Mouse (Mus musculus) liver, embryonic 12.5 days (tissue): ENCODE data around the gene Tdrd9. TPM values are rescaled to one million over a fixed set of nuclear protein-coding genes. Genes with fewer than 3 reads are reported as not detected.

Source experiments
- ATAC-seq: fragments of 200-750 bp; cut with Nextera tagmentation; 2 replicates; pipeline ENCODE4 v1.8.0; 2017; ENCODE audit warnings: moderate number of reproducible peaks, mild to moderate bottlenecking, moderate library complexity
- H3K27ac ChIP-seq: fragments of 300-500 bp; sonication (generic); 2 replicates; pipeline ENCODE4 v1.5.1; 2016; ENCODE audit warnings: mild to moderate bottlenecking
- H3K27me3 ChIP-seq: fragments of 300-500 bp; sonication (generic); replicated peaks from 2 replicates; pipeline ENCODE4 v1.6.1; 2016; ENCODE audit warnings: mild to moderate bottlenecking, moderate library complexity
- H3K36me3 ChIP-seq: fragments of 300-500 bp; sonication (generic); 2 replicates; pipeline ENCODE4 v1.6.1; 2016; ENCODE audit warnings: mild to moderate bottlenecking, moderate library complexity
- H3K4me1 ChIP-seq: fragments of 300-500 bp; sonication (generic); 2 replicates; pipeline ENCODE4 v1.6.1; 2016
- H3K4me2 ChIP-seq: fragments of 300-500 bp; sonication (generic); 2 replicates; pipeline ENCODE4 v1.6.1; 2016; ENCODE audit warnings: mild to moderate bottlenecking, moderate library complexity
- H3K4me3 ChIP-seq: fragments of 300-500 bp; sonication (generic); 2 replicates; pipeline ENCODE4 v1.5.1; 2016; ENCODE audit warnings: mild to moderate bottlenecking, moderate library complexity
- H3K9ac ChIP-seq: fragments of 300-500 bp; sonication (generic); 2 replicates; pipeline ENCODE4 v1.6.1; 2016; ENCODE audit warnings: mild to moderate bottlenecking, moderate library complexity
- H3K9me3 ChIP-seq: fragments of 300-500 bp; sonication (generic); replicated peaks from 2 replicates; pipeline ENCODE4 v1.6.1; 2016; ENCODE audit warnings: mild to moderate bottlenecking, moderate library complexity
- WGBS: fragments of 180-500 bp; shearing (Covaris S2); methylation state at CpG from one replicate; pipeline ENCODE4 v1.1.7; 2016; ENCODE audit not compliant: insufficient replicate concordance; 5-methylcytosine and 5-hydroxymethylcytosine counted together
- polyA plus RNA-seq: library from polyadenylated mRNA; unstranded; fragments of >200 nt; fragmentation: Nextera tagmentation; extraction: Ambion mirVana; gene quantifications from 2 replicates; pipeline ENCODE4 v1.2.1, GENCODE M21; 2016

The Tdrd9 gene
- polyA plus RNA-seq, 1 experiment from 2014 or later, result 0.04 TPM

DNA sequence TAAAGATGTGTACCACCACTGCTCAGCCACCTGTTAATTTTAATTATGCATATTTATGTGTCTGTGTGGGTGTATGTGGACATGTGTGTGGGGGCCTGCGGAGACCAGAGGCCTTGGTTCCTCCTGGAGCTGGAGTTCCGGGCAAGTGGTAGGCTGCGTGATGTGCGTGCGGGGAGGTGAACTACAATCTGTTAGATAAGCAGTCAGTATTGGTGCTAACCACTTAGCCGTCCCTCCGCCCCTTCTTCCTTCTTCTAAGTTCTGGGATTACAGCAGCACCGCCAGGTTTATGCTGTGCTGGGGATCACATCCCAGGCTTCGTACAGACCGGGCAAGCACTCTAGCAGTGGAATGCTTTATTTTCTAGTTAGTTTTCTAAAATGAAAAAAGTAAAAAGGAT, 67.1 kb downstream of the Tdrd9 start:
- WGBS, result 88% methylated on average over 10 of the region's 10 CpGs
- no peaks in the 10 kb centered on the region for H3K36me3 ChIP-seq
- no peak overlapping the region for H3K9ac ChIP-seq
- H3K4me3 ChIP-seq, result no peak overlapping the region
- H3K4me1 ChIP-seq, result no peaks in the 10 kb centered on the region
- no peak overlapping the region for H3K4me2 ChIP-seq
- no peaks in the 10 kb centered on the region; the same call in 1 of the 2 replicates for H3K9me3 ChIP-seq
- ATAC-seq, result no peak
- H3K27ac ChIP-seq, result no peak overlapping the region
- 0 out of 2 replicates have a peak, but pooled peaks cover 2% of the 10 kb centered on the region for H3K27me3 ChIP-seq

DNA sequence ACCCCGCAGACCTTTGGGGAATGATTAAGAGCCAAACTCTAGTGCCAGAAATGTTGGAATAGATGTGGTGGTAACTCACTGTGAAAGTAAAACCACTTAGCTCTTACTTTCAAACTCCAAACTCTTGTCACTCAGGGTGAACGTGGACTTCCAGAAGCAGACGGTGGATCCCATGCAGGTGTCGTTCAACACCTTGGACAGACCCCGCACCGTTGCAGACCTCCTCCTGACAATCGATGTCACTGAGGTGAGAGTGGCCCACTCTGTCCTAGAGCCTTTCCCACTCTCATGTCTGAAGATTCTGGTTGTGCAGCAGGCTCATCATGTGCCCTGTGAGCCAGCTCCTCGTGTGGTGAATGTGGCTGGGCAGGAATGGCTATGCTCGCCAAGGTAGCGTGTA, 67.8 kb downstream of the Tdrd9 start:
- no peaks in the 10 kb centered on the region for H3K36me3 ChIP-seq
- H3K4me3 ChIP-seq, result no peak overlapping the region
- H3K27me3 ChIP-seq, result 0 out of 2 replicates have a peak, but pooled peaks cover 2% of the 10 kb centered on the region
- 83% methylated on average over 10 of the region's 10 CpGs for WGBS
- H3K4me2 ChIP-seq, result no peak overlapping the region
- no peak for ATAC-seq
- H3K9me3 ChIP-seq, result no peaks in the 10 kb centered on the region; the same call in 1 of the 2 replicates
- H3K27ac ChIP-seq, result no peak overlapping the region
- H3K9ac ChIP-seq, result no peak overlapping the region
- no peaks in the 10 kb centered on the region for H3K4me1 ChIP-seq

DNA sequence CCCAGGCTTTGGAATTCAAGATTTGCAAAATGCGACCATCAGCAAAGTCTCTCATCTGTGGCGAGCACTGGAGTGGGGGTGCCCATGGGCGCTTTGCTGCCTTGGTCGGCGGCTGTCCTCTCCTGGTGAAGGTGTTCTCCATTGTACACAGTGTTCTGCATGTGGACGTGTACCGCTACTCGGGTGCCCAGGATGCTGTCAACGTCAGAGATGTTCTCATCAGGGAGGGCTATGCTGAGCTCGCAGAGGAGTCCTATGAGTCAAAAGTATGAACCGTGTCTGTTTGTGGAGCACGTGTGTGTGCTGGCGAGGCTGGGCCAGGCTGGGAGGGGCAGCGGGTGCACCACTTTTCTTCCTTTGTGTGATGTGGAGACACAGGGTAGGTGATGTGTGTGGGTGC, 71.3 kb downstream of the Tdrd9 start:
- ATAC-seq, result no peak

DNA sequence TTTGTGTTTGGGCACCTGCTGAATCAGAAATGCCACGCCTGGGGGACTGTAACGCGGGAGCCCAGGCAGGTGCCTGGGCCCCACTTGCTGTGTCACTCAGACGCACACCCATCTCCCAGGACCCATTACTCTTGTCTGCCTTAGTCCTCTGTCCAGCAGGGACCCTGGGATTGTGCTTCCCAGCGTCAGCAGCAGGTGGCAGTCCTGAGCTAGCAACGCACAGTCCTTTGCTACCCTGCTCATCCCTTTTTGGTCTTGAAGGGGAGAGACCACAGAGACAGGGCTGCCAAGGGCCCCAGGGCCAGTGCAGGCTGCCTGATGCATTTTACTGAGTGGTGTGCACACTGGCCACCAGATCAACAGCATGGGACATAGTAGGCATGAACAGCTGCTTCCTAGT, 106.3 kb downstream of the Tdrd9 start:
- Histone ChIP-seq H3K4me3 (no peak overlapping the region), H3K4me1 (no peaks in the 10 kb centered on the region), H3K9ac (no peak overlapping the region), H3K36me3 (no peaks in the 10 kb centered on the region), H3K27ac (no peak overlapping the region), H3K9me3 (no peaks in the 10 kb centered on the region), H3K4me2 (no peak overlapping the region), H3K27me3 (0 out of 2 replicates have a peak, but pooled peaks cover 8% of the 10 kb centered on the region)
- ATAC-seq, result peak; percentile 37; the same call in 1 of the 2 replicates
- 8% methylated on average over 6 of the region's 6 CpGs for WGBS

More for the DNA sequence above, 71.3 kb downstream of the Tdrd9 start:
- H3K27me3 ChIP-seq, result no peaks in the 10 kb centered on the region
- 74% methylated on average over 14 of the region's 14 CpGs for WGBS
- H3K4me3 ChIP-seq, result no peak overlapping the region
- no peak overlapping the region for H3K9ac ChIP-seq
- no peak overlapping the region for H3K27ac ChIP-seq
- no peaks in the 10 kb centered on the region for H3K36me3 ChIP-seq
- no peaks in the 10 kb centered on the region; the same call in 1 of the 2 replicates for H3K9me3 ChIP-seq
- no peaks in the 10 kb centered on the region for H3K4me1 ChIP-seq
- H3K4me2 ChIP-seq, result no peak overlapping the region

DNA sequence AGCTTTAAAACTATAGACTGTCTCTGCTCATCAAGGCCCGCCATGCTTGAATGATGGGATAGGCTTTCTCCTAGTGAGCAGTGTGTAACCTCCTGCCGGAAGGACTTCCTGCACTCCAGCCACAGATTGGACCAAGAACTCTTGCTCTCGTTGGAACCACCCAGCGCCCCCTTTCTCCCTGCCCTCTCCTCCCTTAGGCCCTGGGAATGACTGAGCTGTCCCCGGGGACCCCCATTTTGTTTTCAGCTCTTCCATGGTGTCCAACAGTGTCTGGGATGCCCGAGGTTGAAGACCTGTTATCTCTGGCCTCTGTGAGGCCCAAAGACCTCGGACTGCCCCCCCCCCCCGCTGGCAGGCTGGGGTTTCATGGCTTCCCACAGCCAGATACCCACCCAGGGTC, 108.6 kb downstream of the Tdrd9 start:
- 61% methylated on average over 8 of the region's 8 CpGs for WGBS
- no peak for ATAC-seq
- H3K9ac ChIP-seq, result no peak overlapping the region
- no peaks in the 10 kb centered on the region for H3K36me3 ChIP-seq
- H3K27me3 ChIP-seq, result 0 out of 2 replicates have a peak, but pooled peaks cover 8% of the 10 kb centered on the region
- no peak overlapping the region for H3K4me3 ChIP-seq
- H3K9me3 ChIP-seq, result no peaks in the 10 kb centered on the region
- H3K27ac ChIP-seq, result no peak overlapping the region
- no peaks in the 10 kb centered on the region for H3K4me1 ChIP-seq
- no peak overlapping the region for H3K4me2 ChIP-seq

DNA sequence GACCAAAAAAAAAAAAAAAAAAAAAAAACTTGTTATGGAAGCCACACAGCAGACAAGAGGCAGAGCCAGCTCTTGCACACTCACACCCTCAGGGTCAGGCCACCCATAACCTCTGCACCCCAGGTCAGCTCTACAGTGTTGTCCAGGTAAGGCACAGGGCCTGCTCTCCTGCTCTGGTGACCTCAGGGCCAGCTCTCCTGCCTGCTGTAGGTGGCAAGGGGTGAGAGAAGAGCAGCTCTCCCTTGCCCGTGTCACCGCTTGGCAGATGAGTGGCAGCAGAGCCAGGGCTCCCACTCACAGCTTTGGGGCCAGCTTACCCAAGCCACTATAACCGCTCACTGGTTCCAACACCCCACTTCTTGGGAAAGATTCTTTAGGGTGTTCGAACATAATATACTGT, 109.6 kb downstream of the Tdrd9 start:
- no peaks in the 10 kb centered on the region for H3K9me3 ChIP-seq
- no peak overlapping the region for H3K27ac ChIP-seq

DNA sequence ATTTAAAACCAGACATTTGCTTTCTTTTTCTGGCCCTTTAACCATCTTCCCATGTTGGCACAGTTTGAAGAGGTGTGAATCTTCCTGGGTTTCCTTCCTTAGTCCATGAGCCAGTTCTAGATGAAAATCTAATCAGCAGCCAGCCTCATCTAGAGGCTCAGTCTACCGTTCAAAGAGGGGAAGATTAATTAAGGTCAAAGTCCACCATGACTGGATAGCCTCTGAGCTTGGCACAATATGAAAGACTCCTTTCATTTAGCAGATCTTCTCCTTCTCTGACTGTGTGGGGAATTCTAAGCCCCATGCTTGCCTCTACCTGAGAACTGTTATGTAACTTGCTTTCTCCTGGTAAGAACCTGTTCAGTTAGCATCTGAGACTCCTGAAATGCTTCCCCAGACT, 110.9 kb downstream of the Tdrd9 start:
- 33% methylated on average over 1 of the region's 1 CpGs for WGBS
- no peak for ATAC-seq
- no peaks in the 10 kb centered on the region for H3K4me1 ChIP-seq
- no peak overlapping the region for H3K4me3 ChIP-seq
- H3K27ac ChIP-seq, result no peak overlapping the region
- 0 out of 2 replicates have a peak, but pooled peaks cover 11% of the 10 kb centered on the region for H3K27me3 ChIP-seq
- H3K9me3 ChIP-seq, result no peaks in the 10 kb centered on the region
- no peak overlapping the region for H3K9ac ChIP-seq
- H3K36me3 ChIP-seq, result no peaks in the 10 kb centered on the region
- no peak overlapping the region for H3K4me2 ChIP-seq

More for the DNA sequence above, 109.6 kb downstream of the Tdrd9 start:
- Histone ChIP-seq H3K4me3 (no peak overlapping the region), H3K4me2 (no peak overlapping the region), H3K27me3 (0 out of 2 replicates have a peak, but pooled peaks cover 9% of the 10 kb centered on the region), H3K4me1 (no peaks in the 10 kb centered on the region), H3K36me3 (no peaks in the 10 kb centered on the region), H3K9ac (no peak overlapping the region)
- 78% methylated on average over 4 of the region's 4 CpGs for WGBS
- no peak for ATAC-seq

DNA sequence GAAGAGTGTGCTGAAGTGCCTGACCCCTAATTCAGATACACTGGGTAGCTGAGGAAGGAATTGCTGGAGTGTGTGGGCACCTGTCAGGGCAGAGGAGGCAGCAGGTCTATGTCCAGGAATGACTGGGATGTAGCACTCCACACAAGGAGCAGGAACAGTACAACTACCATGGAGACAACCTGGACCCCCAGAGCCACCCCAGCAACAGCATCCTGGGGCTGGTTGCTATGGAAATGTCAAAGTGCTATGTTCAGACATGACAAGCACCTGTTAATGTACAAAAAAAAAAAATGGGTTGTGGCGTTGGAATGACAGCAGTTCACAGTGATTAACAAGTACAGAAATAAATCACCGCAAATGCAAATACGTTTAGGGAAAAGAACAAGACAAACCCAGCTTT, 114.9 kb downstream of the Tdrd9 start:
- no peak for ATAC-seq
- no peak overlapping the region for H3K4me3 ChIP-seq
- no peaks in the 10 kb centered on the region for H3K9me3 ChIP-seq
- H3K4me2 ChIP-seq, result no peak overlapping the region
- no peak overlapping the region for H3K27ac ChIP-seq
- H3K36me3 ChIP-seq, result no peaks in the 10 kb centered on the region
- peaks cover 24% of the 10 kb centered on the region for H3K27me3 ChIP-seq
- 76% methylated on average over 3 of the region's 3 CpGs for WGBS
- H3K4me1 ChIP-seq, result no peaks in the 10 kb centered on the region
- no peak overlapping the region for H3K9ac ChIP-seq

DNA sequence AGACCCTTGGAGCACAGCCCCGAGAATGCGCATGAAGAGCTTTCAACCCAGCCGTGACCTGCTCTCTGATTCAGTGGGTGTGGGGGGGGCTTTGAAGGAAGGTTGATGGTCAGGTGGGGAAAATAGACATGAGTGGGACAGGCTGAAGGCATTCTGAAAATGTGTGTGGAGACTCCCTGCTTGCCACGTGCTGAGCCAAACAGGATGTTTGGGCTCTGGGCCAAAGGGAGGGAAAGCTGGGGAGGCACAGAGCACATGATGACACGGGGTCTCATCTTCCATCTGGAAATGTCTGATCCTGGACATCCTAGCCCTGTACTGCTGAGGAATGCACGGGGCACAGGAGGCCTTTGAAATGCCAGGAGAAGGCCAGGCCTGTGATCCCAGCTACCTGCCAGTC, 115.4 kb downstream of the Tdrd9 start:
- no peaks in the 10 kb centered on the region for H3K36me3 ChIP-seq
- H3K4me1 ChIP-seq, result no peaks in the 10 kb centered on the region
- no peak overlapping the region for H3K27ac ChIP-seq
- H3K27me3 ChIP-seq, result peaks cover 29% of the 10 kb centered on the region
- WGBS, result 59% methylated on average over 6 of the region's 6 CpGs
- H3K4me2 ChIP-seq, result no peak overlapping the region
- no peak overlapping the region for H3K4me3 ChIP-seq
- H3K9ac ChIP-seq, result no peak overlapping the region
- no peak for ATAC-seq
- no peaks in the 10 kb centered on the region for H3K9me3 ChIP-seq

DNA sequence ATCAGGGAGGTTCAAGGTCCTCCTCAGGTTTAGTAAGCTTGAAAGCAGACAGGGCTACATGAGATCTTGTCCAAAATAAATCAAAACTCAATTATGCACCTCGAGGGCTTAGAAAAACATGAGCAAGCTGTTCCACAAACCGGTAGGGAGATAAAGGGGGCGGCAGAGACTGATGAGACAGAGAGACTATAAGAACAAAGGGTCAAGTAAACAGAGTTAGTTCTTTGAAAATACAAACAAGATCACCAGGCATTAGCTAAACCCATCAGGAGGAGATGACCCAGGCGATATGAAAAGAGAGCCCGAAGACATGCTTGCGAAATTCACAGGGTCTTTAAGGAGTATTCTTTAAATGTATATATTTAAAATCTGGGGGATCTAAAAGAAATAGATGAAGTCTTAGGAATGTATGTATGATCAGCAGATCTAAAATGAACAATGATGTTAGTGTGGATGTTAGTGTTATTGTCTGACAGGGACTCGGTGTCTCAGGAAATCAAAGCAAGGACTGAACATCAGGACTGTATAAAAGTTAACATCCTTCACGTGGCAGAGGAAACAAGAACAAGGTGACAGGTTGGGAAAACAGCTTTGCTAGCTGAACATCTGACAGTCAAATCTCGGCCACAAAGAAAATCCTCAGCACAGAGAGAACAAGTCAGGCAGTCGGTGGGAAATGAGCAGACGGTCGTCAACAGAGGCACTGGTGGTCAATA, 117.4 kb downstream of the Tdrd9 start:
- Histone ChIP-seq H3K36me3 (no peaks in the 10 kb centered on the region), H3K9ac (no peak overlapping the region), H3K4me2 (no peak overlapping the region), H3K4me1 (no peaks in the 10 kb centered on the region), H3K27me3 (peaks cover 31% of the 10 kb centered on the region), H3K4me3 (no peak overlapping the region), H3K27ac (no peak overlapping the region), H3K9me3 (no peaks in the 10 kb centered on the region)
- no peak for ATAC-seq
- 53% methylated on average over 12 of the region's 12 CpGs for WGBS

DNA sequence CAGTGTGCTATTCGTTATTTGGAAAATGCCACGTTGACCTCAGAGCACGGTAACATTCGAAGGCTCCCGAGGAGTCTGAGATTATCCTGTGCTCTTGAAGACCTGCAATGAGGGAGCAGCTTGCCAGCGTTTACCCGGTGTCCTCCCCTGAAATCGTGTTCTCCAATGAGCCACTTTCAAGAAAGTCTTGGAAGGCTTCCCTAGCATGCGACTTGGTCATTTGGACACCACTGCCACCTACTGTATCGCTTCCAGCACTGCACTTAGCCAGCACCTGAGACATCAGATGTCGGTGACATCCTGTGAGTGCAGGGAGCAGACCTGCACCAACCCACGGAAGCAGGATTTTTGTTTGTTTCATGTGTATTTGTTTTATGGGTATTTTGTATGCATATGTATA, 119.7 kb downstream of the Tdrd9 start:
- Histone ChIP-seq H3K27ac (no peak overlapping the region), H3K4me1 (no peaks in the 10 kb centered on the region), H3K36me3 (no peaks in the 10 kb centered on the region), H3K4me3 (no peak overlapping the region), H3K27me3 (peaks cover 29% of the 10 kb centered on the region), H3K4me2 (no peak overlapping the region), H3K9ac (no peak overlapping the region), H3K9me3 (no peaks in the 10 kb centered on the region)
- 11% methylated on average over 12 of the region's 12 CpGs for WGBS
- no peak for ATAC-seq

DNA sequence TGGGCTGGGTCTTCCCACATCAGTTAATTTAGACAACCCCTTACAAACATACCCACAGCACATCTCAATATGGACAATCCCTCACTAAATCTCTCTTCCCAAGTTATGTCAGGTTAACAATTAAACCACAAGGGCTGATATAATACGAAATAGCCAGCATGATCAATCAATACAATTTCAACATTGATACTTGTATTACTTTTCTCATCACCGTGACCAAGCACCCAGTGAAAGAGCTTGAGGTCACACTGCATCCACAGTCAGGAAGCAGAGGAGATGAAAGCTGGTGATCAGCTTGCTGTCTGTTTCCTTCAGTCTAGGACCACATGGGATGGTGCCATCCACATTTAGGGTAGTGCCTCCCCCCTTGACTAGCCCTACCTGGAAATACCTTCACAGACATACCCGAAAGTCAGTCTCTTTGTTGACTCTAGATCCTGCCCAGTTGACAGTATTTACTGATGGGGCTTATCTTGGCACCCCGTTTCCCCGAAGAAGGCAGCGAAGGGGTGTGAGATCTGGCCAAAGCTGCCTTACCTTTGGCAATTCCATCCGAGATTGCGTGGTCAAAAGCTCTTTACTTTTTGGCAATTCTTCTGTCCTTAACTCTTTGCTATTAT, 123.0 kb downstream of the Tdrd9 start:
- H3K4me3 ChIP-seq, result no peak overlapping the region
- H3K27ac ChIP-seq, result no peak overlapping the region
- 53% methylated on average over 8 of the region's 8 CpGs for WGBS
- no peak overlapping the region for H3K9ac ChIP-seq
- no peaks in the 10 kb centered on the region for H3K36me3 ChIP-seq
- ATAC-seq, result no peak
- no peak overlapping the region for H3K4me2 ChIP-seq
- H3K4me1 ChIP-seq, result no peaks in the 10 kb centered on the region
- no peaks in the 10 kb centered on the region for H3K9me3 ChIP-seq
- H3K27me3 ChIP-seq, result peaks cover 18% of the 10 kb centered on the region
